Mouse (Mus musculus): Measurements from ENCODE around the gene Usp32. TPM values are rescaled to one million over a fixed set of nuclear protein-coding genes. Genes with fewer than 3 reads are reported as not detected.

Gene Usp32
- polyA plus RNA-seq, 1 experiment from 2014 or later = 3.5 TPM

- Histone ChIP-seq H3K9ac (ENCODE audit: low read depth, low read length) (no peak overlapping the region), H3K27me3 (replicated peaks; ENCODE audit: control insufficient read depth, insufficient read depth, low read length) (no peaks in the 10 kb centered on the region), H3K4me3 (ENCODE audit: low read depth, low read length) (no peak overlapping the region), H3K4me2 (replicated peaks; ENCODE audit: low read depth) (no peak overlapping the region), H3K36me3 (ENCODE audit: control insufficient read depth, insufficient read depth) (no peaks in the 10 kb centered on the region), H3K27ac (ENCODE audit: low read depth, low read length) (no peak overlapping the region), H3K4me1 (replicated peaks; ENCODE audit: control insufficient read depth, insufficient read depth, low read length) (no peaks in the 10 kb centered on the region), H3K9me3 (ENCODE audit: control insufficient read depth) (no peaks in the 10 kb centered on the region)
- 59% methylated on average over 3 of the region's 3 CpGs for WGBS
- TF ChIP-seq CTCF (IDR thresholded peaks at IDR 0.05; ENCODE audit: low read depth) = no peak
- no peak for ATAC-seq
Observed at GRCm38 (mm10) chr11:84977385-84977952, 162.5 kb downstream of the Usp32 start.

GRCm38 (mm10) chr11:84976706-84977105 is 163.3 kb downstream of the Usp32 start:
- no peak overlapping the region for H3K9ac ChIP-seq (ENCODE audit: low read depth, low read length)
- H3K9me3 ChIP-seq (ENCODE audit: control insufficient read depth) = no peaks in the 10 kb centered on the region
- H3K36me3 ChIP-seq (ENCODE audit: control insufficient read depth, insufficient read depth) = no peaks in the 10 kb centered on the region
- H3K4me1 ChIP-seq (replicated peaks; ENCODE audit: control insufficient read depth, insufficient read depth, low read length) = no peaks in the 10 kb centered on the region; the same call in 1 of the 2 replicates
- H3K4me3 ChIP-seq (ENCODE audit: low read depth, low read length) = no peak overlapping the region
- no peak for TF ChIP-seq CTCF (IDR thresholded peaks at IDR 0.05; ENCODE audit: low read depth)
- ATAC-seq = no peak
- H3K27ac ChIP-seq (ENCODE audit: low read depth, low read length) = no peak overlapping the region
- H3K27me3 ChIP-seq (replicated peaks; ENCODE audit: control insufficient read depth, insufficient read depth, low read length) = no peaks in the 10 kb centered on the region
- WGBS = 83% methylated on average over 3 of the region's 3 CpGs
- no peak overlapping the region for H3K4me2 ChIP-seq (replicated peaks; ENCODE audit: low read depth)

GRCm38 (mm10) chr11:84974582-84974981 is 165.4 kb downstream of the Usp32 start:
- H3K4me1 ChIP-seq (replicated peaks; ENCODE audit: control insufficient read depth, insufficient read depth, low read length) = no peaks in the 10 kb centered on the region; the same call in 1 of the 2 replicates
- ATAC-seq = no peak
- WGBS = 43% methylated on average over 7 of the region's 7 CpGs

GRCm38 (mm10) chr11:84973661-84974060 is 166.3 kb downstream of the Usp32 start:
- ATAC-seq = no peak
- Histone ChIP-seq H3K9ac (ENCODE audit: low read depth, low read length) (no peak overlapping the region), H3K4me2 (replicated peaks; ENCODE audit: low read depth) (no peak overlapping the region), H3K9me3 (ENCODE audit: control insufficient read depth) (no peaks in the 10 kb centered on the region), H3K4me3 (ENCODE audit: low read depth, low read length) (no peak overlapping the region), H3K4me1 (replicated peaks; ENCODE audit: control insufficient read depth, insufficient read depth, low read length) (no peaks in the 10 kb centered on the region; the same call in 1 of the 2 replicates), H3K27me3 (replicated peaks; ENCODE audit: control insufficient read depth, insufficient read depth, low read length) (no peaks in the 10 kb centered on the region), H3K27ac (ENCODE audit: low read depth, low read length) (no peak overlapping the region), H3K36me3 (ENCODE audit: control insufficient read depth, insufficient read depth) (no peaks in the 10 kb centered on the region)
- no peak for TF ChIP-seq CTCF (IDR thresholded peaks at IDR 0.05; ENCODE audit: low read depth)
- 58% methylated on average over 5 of the region's 5 CpGs for WGBS

More at GRCm38 (mm10) chr11:84974582-84974981, 165.4 kb downstream of the Usp32 start:
- Histone ChIP-seq H3K27me3 (replicated peaks; ENCODE audit: control insufficient read depth, insufficient read depth, low read length) (no peaks in the 10 kb centered on the region), H3K4me2 (replicated peaks; ENCODE audit: low read depth) (no peak overlapping the region), H3K27ac (ENCODE audit: low read depth, low read length) (no peak overlapping the region), H3K9me3 (ENCODE audit: control insufficient read depth) (no peaks in the 10 kb centered on the region), H3K36me3 (ENCODE audit: control insufficient read depth, insufficient read depth) (no peaks in the 10 kb centered on the region), H3K9ac (ENCODE audit: low read depth, low read length) (no peak overlapping the region), H3K4me3 (ENCODE audit: low read depth, low read length) (no peak overlapping the region)
- TF ChIP-seq CTCF (IDR thresholded peaks at IDR 0.05; ENCODE audit: low read depth) = no peak

GRCm38 (mm10) chr11:84972067-84972466 is 167.9 kb downstream of the Usp32 start:
- H3K36me3 ChIP-seq (ENCODE audit: control insufficient read depth, insufficient read depth) = no peaks in the 10 kb centered on the region
- no peak overlapping the region for H3K9ac ChIP-seq (ENCODE audit: low read depth, low read length)
- ATAC-seq = no peak
- no peak overlapping the region for H3K27ac ChIP-seq (ENCODE audit: low read depth, low read length)
- no peak for TF ChIP-seq CTCF (IDR thresholded peaks at IDR 0.05; ENCODE audit: low read depth)
- H3K4me1 ChIP-seq (replicated peaks; ENCODE audit: control insufficient read depth, insufficient read depth, low read length) = no peaks in the 10 kb centered on the region; the same call in 1 of the 2 replicates
- H3K27me3 ChIP-seq (replicated peaks; ENCODE audit: control insufficient read depth, insufficient read depth, low read length) = no peaks in the 10 kb centered on the region
- WGBS = 29% methylated on average over 3 of the region's 3 CpGs
- no peaks in the 10 kb centered on the region for H3K9me3 ChIP-seq (ENCODE audit: control insufficient read depth)
- no peak overlapping the region for H3K4me3 ChIP-seq (ENCODE audit: low read depth, low read length)
- H3K4me2 ChIP-seq (replicated peaks; ENCODE audit: low read depth) = no peak overlapping the region

- Histone ChIP-seq H3K27me3 (replicated peaks; ENCODE audit: control insufficient read depth, insufficient read depth, low read length) (no peaks in the 10 kb centered on the region), H3K4me1 (replicated peaks; ENCODE audit: control insufficient read depth, insufficient read depth, low read length) (no peaks in the 10 kb centered on the region; the same call in 1 of the 2 replicates), H3K9me3 (ENCODE audit: control insufficient read depth) (no peaks in the 10 kb centered on the region), H3K36me3 (ENCODE audit: control insufficient read depth, insufficient read depth) (no peaks in the 10 kb centered on the region), H3K9ac (ENCODE audit: low read depth, low read length) (no peak overlapping the region), H3K27ac (ENCODE audit: low read depth, low read length) (no peak overlapping the region), H3K4me2 (replicated peaks; ENCODE audit: low read depth) (no peak overlapping the region), H3K4me3 (ENCODE audit: low read depth, low read length) (no peak overlapping the region)
- ATAC-seq = no peak
- no peak for TF ChIP-seq CTCF (IDR thresholded peaks at IDR 0.05; ENCODE audit: low read depth)
- WGBS = 42% methylated on average over 6 of the region's 6 CpGs
Observed at GRCm38 (mm10) chr11:84968775-84969174, 171.2 kb downstream of the Usp32 start.

All from intestine, postnatal 0 days (tissue).